Mouse (Mus musculus): ENCODE measurements at regions not wholly inside any gene's neighbourhood (a gene's known extent, or its start where the extent isn't known, plus 50 kb on each side); places are given as distances from the start of the nearest gene placed in this dataset.

- H3K27ac ChIP-seq (ENCODE audit: insufficient read depth, low read length): no peak overlapping the region
- H3K36me3 ChIP-seq (ENCODE audit: control insufficient read depth, insufficient read depth, low read length, poor library complexity, severe bottlenecking): no peaks in the 10 kb centered on the region
- H3K4me1 ChIP-seq (ENCODE audit: control insufficient read depth, insufficient read depth, low read length): no peaks in the 10 kb centered on the region
- H3K27me3 ChIP-seq (ENCODE audit: control insufficient read depth, insufficient read depth, low read length, poor library complexity, severe bottlenecking): no peaks in the 10 kb centered on the region
- no peak overlapping the region for H3K4me3 ChIP-seq (ENCODE audit: low read depth, low read length)
- TF ChIP-seq POLR2A (IDR thresholded peaks at IDR 0.05; ENCODE audit: insufficient read depth, low read length): no peak
- TF ChIP-seq EP300 (IDR thresholded peaks at IDR 0.05; ENCODE audit: insufficient read depth, low read depth, low read length): no peak
- TF ChIP-seq CTCF (IDR thresholded peaks at IDR 0.05; ENCODE audit: low read depth, low read length): no peak
- H3K9ac ChIP-seq (ENCODE audit: low read depth, poor library complexity, severe bottlenecking): no peak overlapping the region
- no peaks in the 10 kb centered on the region for H3K9me3 ChIP-seq (replicated peaks; ENCODE audit: control insufficient read depth, insufficient read depth, low read length, poor library complexity, severe bottlenecking)
These were observed 62.8 kb upstream of the Dph5 start for GRCm38 (mm10) chr3:115824792-115825191.

GRCm38 (mm10) chr3:115835381-115835780, 52.3 kb upstream of the Dph5 start:
- no peak overlapping the region for H3K4me3 ChIP-seq (ENCODE audit: low read depth, low read length)
- no peaks in the 10 kb centered on the region for H3K4me1 ChIP-seq (ENCODE audit: control insufficient read depth, insufficient read depth, low read length)
- no peaks in the 10 kb centered on the region for H3K9me3 ChIP-seq (replicated peaks; ENCODE audit: control insufficient read depth, insufficient read depth, low read length, poor library complexity, severe bottlenecking)

GRCm38 (mm10) chr3:115837617-115838216, 49.9 kb upstream of the Dph5 start:
- H3K4me1 ChIP-seq (ENCODE audit: control insufficient read depth, insufficient read depth, low read length): no peaks in the 10 kb centered on the region
- TF ChIP-seq EP300 (IDR thresholded peaks at IDR 0.05; ENCODE audit: insufficient read depth, low read depth, low read length) (peak; percentile 55; the same call in 1 of the 2 replicates), CTCF (IDR thresholded peaks at IDR 0.05; ENCODE audit: low read depth, low read length) (no peak), POLR2A (IDR thresholded peaks at IDR 0.05; ENCODE audit: insufficient read depth, low read length) (no peak)
- H3K9ac ChIP-seq (ENCODE audit: low read depth, poor library complexity, severe bottlenecking): no peak overlapping the region
- no peaks in the 10 kb centered on the region for H3K27me3 ChIP-seq (ENCODE audit: control insufficient read depth, insufficient read depth, low read length, poor library complexity, severe bottlenecking)
- H3K9me3 ChIP-seq (replicated peaks; ENCODE audit: control insufficient read depth, insufficient read depth, low read length, poor library complexity, severe bottlenecking): no peaks in the 10 kb centered on the region
- no peaks in the 10 kb centered on the region for H3K36me3 ChIP-seq (ENCODE audit: control insufficient read depth, insufficient read depth, low read length, poor library complexity, severe bottlenecking)
- H3K27ac ChIP-seq (ENCODE audit: insufficient read depth, low read length): no peak overlapping the region
- no peak overlapping the region for H3K4me3 ChIP-seq (ENCODE audit: low read depth, low read length)

More at GRCm38 (mm10) chr3:115835381-115835780, 52.3 kb upstream of the Dph5 start:
- Histone ChIP-seq H3K27ac (ENCODE audit: insufficient read depth, low read length) (no peak overlapping the region), H3K9ac (ENCODE audit: low read depth, poor library complexity, severe bottlenecking) (no peak overlapping the region), H3K27me3 (ENCODE audit: control insufficient read depth, insufficient read depth, low read length, poor library complexity, severe bottlenecking) (no peaks in the 10 kb centered on the region), H3K36me3 (ENCODE audit: control insufficient read depth, insufficient read depth, low read length, poor library complexity, severe bottlenecking) (no peaks in the 10 kb centered on the region)
- TF ChIP-seq CTCF (IDR thresholded peaks at IDR 0.05; ENCODE audit: low read depth, low read length): no peak
- no peak for TF ChIP-seq POLR2A (IDR thresholded peaks at IDR 0.05; ENCODE audit: insufficient read depth, low read length)
- no peak for TF ChIP-seq EP300 (IDR thresholded peaks at IDR 0.05; ENCODE audit: insufficient read depth, low read depth, low read length)
